In genomic region chr10:115391076-115391475, GRCm38 (mm10) we compare ENCODE assay signal across 25 mouse cellular contexts. TPM values are rescaled to one million over a fixed set of nuclear protein-coding genes. Genes with fewer than 3 reads are reported as not detected.
DNase-seq lines count a peak whose midpoint lies in the region; ATAC-seq and TF ChIP-seq lines count a peak whose summit lies in the region.
"Had no signal": no experiment of that assay in that cellular context is flagged by ENCODE, and none has a peak within 500 bp of the region (broad histone marks: within the 10 kb centered on the region; RNA-seq: fewer than 3 reads in every experiment).

No protein-coding gene starts in this region.

- TF ChIP-seq POLR2A in CH12.LX (IDR thresholded peaks at IDR 0.05; ENCODE audit: low read depth, low read length) (no peak), myocyte (IDR thresholded peaks at IDR 0.05; ENCODE audit: insufficient read length, low read depth) (no peak)

- H3K9me3 ChIP-seq in megakaryocyte, embryonic 14.5 days = no peaks in the 10 kb centered on the region
- H3K9me3 ChIP-seq in CH12.LX (replicated peaks; ENCODE audit: low read length) = no peaks in the 10 kb centered on the region
- H3K9me3 ChIP-seq: embryonic facial prominence, embryonic 13.5 days; embryonic facial prominence, embryonic 15.5 days; forebrain, embryonic 10.5 days; forebrain, embryonic 12.5 days; G1E had no signal

- no peak for TF ChIP-seq EP300 in CH12.LX (IDR thresholded peaks at IDR 0.05; ENCODE audit: low read length)

- no peak for ATAC-seq in megakaryocyte, adult 5-6 weeks (ENCODE audit: poor library complexity, severe bottlenecking)
- ATAC-seq: activated CD4-positive, CD25-positive, alpha-beta regulatory T cell, adult 4 months; forebrain, embryonic 14.5 days; forebrain, embryonic 16.5 days; Patski had no signal

- no peak for DNase-seq in CH12.LX (ENCODE audit: extremely low read depth)
- no peak for DNase-seq in thymus, postnatal 36 days
- DNase-seq: adrenal gland, adult 8-10 months; adrenal gland, postnatal 14 days; adrenal gland, postnatal 36 days; cerebellum, adult 11 months; cerebellum, adult 18-20 months; cerebellum, adult 8-10 months; cerebellum, adult 9-11 months; cerebellum, postnatal 14 days; cerebellum, postnatal 36 days; embryo, embryonic 11 days had no signal

- peak overlapping the region; percentile 71 for H3K9ac ChIP-seq in CH12.LX (ENCODE audit: insufficient read depth, low read depth)
- H3K9ac ChIP-seq: embryonic facial prominence, embryonic 13.5 days; embryonic facial prominence, embryonic 15.5 days; forebrain, embryonic 12.5 days had no signal

- no peak overlapping the region for H3ac ChIP-seq in myocyte (ENCODE audit: control insufficient read depth, insufficient read length)

- H3K79me2 ChIP-seq in CH12.LX (replicated peaks; ENCODE audit: control insufficient read depth, extremely low read depth, insufficient read depth, poor library complexity, severe bottlenecking) (peaks cover 87% of the 10 kb centered on the region), myocyte (ENCODE audit: control insufficient read depth, insufficient read depth) (peaks cover 98% of the 10 kb centered on the region)

- H3K4me2 ChIP-seq in CH12.LX (ENCODE audit: insufficient read depth, low read depth, poor library complexity, severe bottlenecking) (peak overlapping the region; percentile 93), myocyte (ENCODE audit: low read depth) (peak overlapping the region; percentile 8)
- H3K4me2 ChIP-seq: embryonic facial prominence, embryonic 13.5 days; embryonic facial prominence, embryonic 15.5 days; forebrain, embryonic 12.5 days had no signal

- peak overlapping the region; percentile 76 for H3K4me3 ChIP-seq in megakaryocyte, embryonic 14.5 days (replicated peaks)
- H3K4me3 ChIP-seq in CH12.LX (replicated peaks in 1 of 3; ENCODE audit: low read depth in 2 of 3, low read length in 2 of 3, poor library complexity in 1 of 3) (peak overlapping the region; percentile 40 to 63 (median 48)), myocyte (no peak overlapping the region)
- H3K4me3 ChIP-seq: embryonic facial prominence, embryonic 13.5 days; embryonic facial prominence, embryonic 15.5 days; erythroblast, embryonic 14.5 days; forebrain, embryonic 10.5 days; forebrain, embryonic 12.5 days had no signal

- H3K36me3 ChIP-seq in megakaryocyte, embryonic 14.5 days (replicated peaks; ENCODE audit: low read length) = peaks cover 80% of the 10 kb centered on the region
- H3K36me3 ChIP-seq in CH12.LX (replicated peaks in 1 of 2; ENCODE audit: control insufficient read depth in 1 of 2, insufficient read depth in 1 of 2, low read length in 1 of 2) (peaks cover 22 to 58% of the 10 kb centered on the region in 2 experiments), myocyte (ENCODE audit: control insufficient read depth, insufficient read depth) (peaks cover 79% of the 10 kb centered on the region)

- TF ChIP-seq RAD21 in CH12.LX (IDR thresholded peaks at IDR 0.05; ENCODE audit: low read depth, low read length) = no peak

- H3K4me1 ChIP-seq in megakaryocyte, embryonic 14.5 days = peaks cover 42% of the 10 kb centered on the region
- peaks cover 7 to 39% of the 10 kb centered on the region in 2 experiments; a peak in 3 of 4 replicates for H3K4me1 ChIP-seq in CH12.LX (ENCODE audit: control insufficient read depth in 1 of 2, insufficient read depth in 2 of 2)

- H3K27ac ChIP-seq in CH12.LX (ENCODE audit: insufficient read depth, low read depth) = peak overlapping the region; percentile 46; the same call in 1 of the 2 replicates
- H3K27ac ChIP-seq: embryonic facial prominence, embryonic 13.5 days; embryonic facial prominence, embryonic 15.5 days; forebrain, embryonic 10.5 days; forebrain, embryonic 12.5 days had no signal

- TF ChIP-seq CTCF in CH12.LX (conservative IDR thresholded peaks at IDR 0.05 in 1 of 2, IDR thresholded peaks at IDR 0.05 in 1 of 2; ENCODE audit: low read depth in 2 of 2, low read length in 2 of 2) = no peak

- no peaks in the 10 kb centered on the region for H3K27me3 ChIP-seq in megakaryocyte, embryonic 14.5 days (replicated peaks)
- H3K27me3 ChIP-seq in CH12.LX (replicated peaks) = no peaks in the 10 kb centered on the region
- H3K27me3 ChIP-seq in myocyte (ENCODE audit: control insufficient read depth, insufficient read depth, insufficient read length) = no peaks in the 10 kb centered on the region
- H3K27me3 ChIP-seq: embryonic facial prominence, embryonic 13.5 days; embryonic facial prominence, embryonic 15.5 days; forebrain, embryonic 12.5 days; Patski had no signal

- dilution Hi-C loops in CH12.LX (cut with MboI; ENCODE audit: extremely low pct_ligation_motif_present, extremely low pct_unique_long_range_greater_than_20kb, low sequenced_read_pairs) = no loop called here

- in situ Hi-C loops in CH12.LX (cut with MboI; ENCODE audit: low pct_ligation_motif_present, low pct_unique_long_range_greater_than_20kb, low sequenced_read_pairs) = no loop called here

TF ChIP-seq in CH12.LX, 34 proteins besides CTCF, POLR2A, EP300 and RAD21:
- TF ChIP-seq POLR2AphosphoS2 (IDR thresholded peaks at IDR 0.05; ENCODE audit: low read depth, low read length) (peak; percentile 52; the same call in 1 of the 2 replicates), GABPA (IDR thresholded peaks at IDR 0.05; ENCODE audit: insufficient replicate concordance, low read depth, low read length) (no peak)

TF ChIP-seq in myocyte, 11 proteins besides CTCF, POLR2A, EP300 and RAD21:
- peak; percentile 51 for TF ChIP-seq POLR2AphosphoS2 (IDR thresholded peaks at IDR 0.05; ENCODE audit: insufficient read length, low read depth)
- TF ChIP-seq SRF (IDR thresholded peaks at IDR 0.05; ENCODE audit: control insufficient read depth, insufficient read length, low read depth) = no peak
- TF ChIP-seq REST (IDR thresholded peaks at IDR 0.05; ENCODE audit: insufficient read depth, insufficient read length) = no peak

RNA-seq across cellular contexts. Expression of gene Zfc3h1, which starts 6.3 kb away (rescaled TPM):
- 2.8 and 2.9 TPM in 2 replicates for polyA plus RNA-seq in megakaryocyte, embryonic 14.5 days (2012; ENCODE audit: insufficient read depth, low replicate concordance)
- 56.7 and 65.8 TPM in 2 replicates for total RNA-seq in megakaryocyte, adult 5-6 weeks (2015)
- 46.7 and 47.7 TPM in 2 replicates for total RNA-seq in megakaryocyte, adult 5-6 weeks (2017)
- total RNA-seq in CH12.LX (2012; rRNA removed) (29.8 and 40.7 TPM in 2 replicates), CH12.LX (2014; rRNA removed) (51.7 and 58.3 TPM in 2 replicates)
- polyA plus RNA-seq in CH12.LX (2012; ENCODE audit: insufficient read length, low read depth) (39.2 and 48.7 TPM in 2 replicates), myocyte (2012; fragmentation: generic; extraction: Trizol) (9.0 TPM)

RNA-seq across cellular contexts. Expression of gene Thap2, which starts 6.8 kb away (rescaled TPM):
- 4.1 and 5.5 TPM in 2 replicates for polyA plus RNA-seq in megakaryocyte, embryonic 14.5 days (2012; ENCODE audit: insufficient read depth, low replicate concordance)
- 5.5 and 5.8 TPM in 2 replicates for total RNA-seq in megakaryocyte, adult 5-6 weeks (2015)
- 5.6 and 5.7 TPM in 2 replicates for total RNA-seq in megakaryocyte, adult 5-6 weeks (2017)
- total RNA-seq in CH12.LX (2012; rRNA removed) (7.6 and 11.3 TPM in 2 replicates), CH12.LX (2014; rRNA removed) (6.9 and 7.9 TPM in 2 replicates)
- polyA plus RNA-seq in CH12.LX (2012; ENCODE audit: insufficient read length, low read depth) (4.3 and 4.8 TPM in 2 replicates), myocyte (2012; fragmentation: generic; extraction: Trizol) (5.8 TPM)

RNA-seq across cellular contexts. Expression of gene Tmem19, which starts 28.8 kb away (rescaled TPM):
- 6.1 and 9.6 TPM in 2 replicates for polyA plus RNA-seq in megakaryocyte, embryonic 14.5 days (2012; ENCODE audit: insufficient read depth, low replicate concordance)
- 16.6 and 22.8 TPM in 2 replicates for total RNA-seq in megakaryocyte, adult 5-6 weeks (2015)
- 20.2 and 25.6 TPM in 2 replicates for total RNA-seq in megakaryocyte, adult 5-6 weeks (2017)
- total RNA-seq in CH12.LX (2012; rRNA removed) (20.9 and 25.7 TPM in 2 replicates), CH12.LX (2014; rRNA removed) (26.0 and 34.3 TPM in 2 replicates)
- polyA plus RNA-seq in CH12.LX (2012; ENCODE audit: insufficient read length, low read depth) (22.9 and 29.3 TPM in 2 replicates), myocyte (2012; fragmentation: generic; extraction: Trizol) (18.0 TPM)
